Mouse (Mus musculus): ENCODE measurements around the gene Ric8a. TPM values are rescaled to one million over a fixed set of nuclear protein-coding genes. Genes with fewer than 3 reads are reported as not detected.
A peak's percentile ranks its signal among the peaks of the same experiment; 100 is the strongest.

Ric8a gene
- polyA plus RNA-seq, 1 experiment = 59.3 TPM

DNA sequence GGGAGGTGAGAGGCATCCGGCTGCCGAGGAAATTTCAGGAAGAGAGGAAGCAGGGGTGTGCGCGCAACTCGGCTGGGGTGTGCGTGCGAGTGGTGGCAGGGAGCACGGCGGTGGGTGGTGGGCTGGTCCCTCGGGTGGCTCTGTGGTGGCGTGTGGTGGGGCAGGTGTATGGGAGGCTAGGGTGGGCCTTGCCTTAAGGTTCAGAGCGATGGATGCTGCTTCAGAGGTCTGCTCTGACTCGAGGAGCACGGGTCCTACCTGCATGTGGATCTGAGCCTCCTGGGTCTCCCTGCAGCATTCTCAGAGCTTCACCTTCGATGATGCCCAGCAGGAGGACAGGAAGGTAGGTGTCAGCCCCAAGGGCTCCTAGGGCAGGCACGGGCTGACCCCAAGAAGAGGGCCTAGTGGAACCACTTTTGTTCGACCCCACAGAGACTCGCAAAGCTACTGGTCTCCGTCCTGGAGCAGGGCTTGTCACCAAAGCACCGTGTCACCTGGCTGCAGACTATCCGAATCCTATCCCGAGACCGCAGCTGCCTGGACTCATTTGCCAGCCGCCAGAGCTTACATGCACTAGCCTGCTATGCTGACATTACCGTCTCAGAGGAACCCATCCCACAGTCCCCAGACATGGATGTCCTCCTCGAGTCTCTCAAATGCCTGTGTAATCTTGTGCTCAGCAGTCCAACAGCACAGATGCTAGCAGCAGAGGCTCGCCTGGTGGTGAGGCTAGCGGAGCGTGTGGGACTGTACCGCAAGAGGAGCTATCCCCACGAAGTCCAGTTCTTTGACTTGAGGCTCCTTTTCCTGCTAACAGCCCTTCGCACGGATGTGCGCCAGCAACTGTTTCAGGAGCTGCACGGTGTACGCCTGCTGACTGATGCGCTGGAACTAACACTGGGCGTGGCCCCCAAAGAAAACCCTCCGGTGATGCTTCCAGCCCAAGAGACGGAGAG is 1.1 kb downstream of the Ric8a start, which contains the start of gene Bet1l:
TSS of gene Bet1l (minus strand) at position 28 of the 956 bp plus-strand sequence.
- H3K36me3 ChIP-seq (ENCODE audit: control insufficient read depth, insufficient read depth) = peaks cover 47% of the 10 kb centered on the region
- TF ChIP-seq CEBPB (IDR thresholded peaks at IDR 0.05; ENCODE audit: low read depth) (no peak), FOSL1 (IDR thresholded peaks at IDR 0.05; ENCODE audit: insufficient read depth, low read length, poor library complexity, severe bottlenecking) (no peak), MYOD1 (IDR thresholded peaks at IDR 0.05; ENCODE audit: control insufficient read depth, insufficient read length, low read depth) (no peak)
- H3K27me3 ChIP-seq (ENCODE audit: control insufficient read depth, insufficient read depth, insufficient read length) = no peaks in the 10 kb centered on the region
- peak within 1 kb of the TSS; percentile 71 for H3K4me3 ChIP-seq (ENCODE audit: insufficient read depth, poor library complexity, severe bottlenecking)
- peak within 1 kb of the TSS; percentile 98 for H3ac ChIP-seq (ENCODE audit: control insufficient read depth, insufficient read length, low read depth)
- H3K79me2 ChIP-seq (ENCODE audit: control insufficient read depth, insufficient read depth) = peaks cover 65% of the 10 kb centered on the region
- H3K79me3 ChIP-seq (ENCODE audit: low read depth) = peaks cover 39% of the 10 kb centered on the region

DNA sequence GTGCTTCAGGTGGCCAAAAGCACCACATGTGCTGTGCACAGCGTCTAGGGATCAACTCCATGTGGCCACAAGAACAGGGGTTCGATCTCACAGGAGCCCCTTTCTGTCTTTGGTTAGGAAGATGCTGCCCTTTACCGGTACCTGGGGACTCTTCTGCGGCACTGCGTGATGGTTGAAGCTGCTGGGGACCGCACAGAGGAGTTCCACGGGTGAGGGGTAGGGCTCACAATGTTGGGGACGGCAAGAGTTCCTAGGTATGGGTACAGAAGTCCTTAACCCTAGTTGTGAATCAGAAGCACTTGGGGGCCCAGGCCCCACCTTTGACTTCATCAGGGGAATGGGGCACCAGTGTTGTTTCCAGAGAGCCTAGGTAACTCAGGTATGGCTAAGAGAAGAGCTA is 2.0 kb downstream of the Ric8a start:
- Histone ChIP-seq H3K36me3 (ENCODE audit: control insufficient read depth, insufficient read depth) (peaks cover 47% of the 10 kb centered on the region), H3K27me3 (ENCODE audit: control insufficient read depth, insufficient read depth, insufficient read length) (no peaks in the 10 kb centered on the region), H3K4me3 (ENCODE audit: insufficient read depth, poor library complexity, severe bottlenecking) (no peak overlapping the region), H3K79me3 (ENCODE audit: low read depth) (peaks cover 38% of the 10 kb centered on the region), H3ac (ENCODE audit: control insufficient read depth, insufficient read length, low read depth) (no peak overlapping the region), H3K79me2 (ENCODE audit: control insufficient read depth, insufficient read depth) (peaks cover 63% of the 10 kb centered on the region)
- no peak for TF ChIP-seq MAX (IDR thresholded peaks at IDR 0.05)
- TF ChIP-seq FOSL1 (IDR thresholded peaks at IDR 0.05; ENCODE audit: insufficient read depth, low read length, poor library complexity, severe bottlenecking) = no peak
- no peak for TF ChIP-seq MYOD1 (IDR thresholded peaks at IDR 0.05; ENCODE audit: control insufficient read depth, insufficient read length, low read depth)
- no peak for TF ChIP-seq CEBPB (IDR thresholded peaks at IDR 0.05; ENCODE audit: low read depth)
- TF ChIP-seq USF1 (IDR thresholded peaks at IDR 0.05; ENCODE audit: low read depth) = no peak
- TF ChIP-seq CTCF (IDR thresholded peaks at IDR 0.05; ENCODE audit: control insufficient read depth, insufficient read depth, insufficient read length) = no peak

DNA sequence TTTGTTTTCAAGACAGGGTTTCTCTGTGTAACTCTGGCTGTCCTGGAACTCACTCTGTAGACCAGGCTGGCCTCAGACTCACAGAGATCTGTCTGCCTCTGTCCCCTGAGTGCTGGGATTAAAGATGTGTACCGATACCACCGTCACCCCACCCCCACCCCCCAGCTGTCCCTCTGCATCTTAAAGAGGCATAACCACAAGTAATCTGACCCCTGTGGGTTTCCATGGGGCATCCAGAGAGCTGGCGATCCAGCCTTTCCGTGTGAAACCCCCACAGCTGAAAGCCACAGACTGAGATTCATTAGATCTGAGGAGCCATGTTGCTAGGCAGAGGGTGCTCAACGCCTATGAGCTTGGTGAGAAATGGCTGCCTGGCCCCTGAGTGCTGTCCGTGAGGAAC is 3.2 kb downstream of the Ric8a start:
- H3K4me3 ChIP-seq (ENCODE audit: insufficient read depth, poor library complexity, severe bottlenecking) = no peak overlapping the region
- no peak for TF ChIP-seq MAX (IDR thresholded peaks at IDR 0.05)
- peak; percentile 90 for TF ChIP-seq MYOD1 (IDR thresholded peaks at IDR 0.05; ENCODE audit: control insufficient read depth, insufficient read length, low read depth)
- H3K79me3 ChIP-seq (ENCODE audit: low read depth) = peaks cover 30% of the 10 kb centered on the region
- H3K36me3 ChIP-seq (ENCODE audit: control insufficient read depth, insufficient read depth) = peaks cover 43% of the 10 kb centered on the region
- H3K79me2 ChIP-seq (ENCODE audit: control insufficient read depth, insufficient read depth) = peaks cover 50% of the 10 kb centered on the region
- no peak overlapping the region for H3ac ChIP-seq (ENCODE audit: control insufficient read depth, insufficient read length, low read depth)
- H3K27me3 ChIP-seq (ENCODE audit: control insufficient read depth, insufficient read depth, insufficient read length) = no peaks in the 10 kb centered on the region

DNA sequence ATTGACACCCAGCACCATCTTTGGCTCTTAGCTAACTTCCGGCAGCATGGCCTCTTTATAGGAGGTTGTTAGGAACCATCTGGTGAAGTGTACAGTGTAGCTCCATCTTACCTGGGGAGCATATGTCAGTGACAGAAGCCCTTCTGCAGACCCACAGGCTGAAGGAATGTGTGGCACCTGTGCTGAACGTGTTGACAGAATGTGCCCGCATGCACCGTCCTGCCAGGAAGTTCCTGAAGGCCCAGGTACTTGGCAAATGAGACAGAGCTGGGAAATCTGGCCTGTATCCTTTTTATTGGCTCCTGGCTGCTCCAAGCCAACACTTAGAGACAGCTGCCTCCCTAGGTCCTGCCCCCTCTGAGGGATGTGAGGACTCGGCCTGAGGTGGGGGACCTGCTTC is 4.0 kb downstream of the Ric8a start:
- Histone ChIP-seq H3K79me2 (ENCODE audit: control insufficient read depth, insufficient read depth) (peaks cover 43% of the 10 kb centered on the region), H3K36me3 (ENCODE audit: control insufficient read depth, insufficient read depth) (peaks cover 43% of the 10 kb centered on the region), H3K79me3 (ENCODE audit: low read depth) (peaks cover 22% of the 10 kb centered on the region), H3ac (ENCODE audit: control insufficient read depth, insufficient read length, low read depth) (no peak overlapping the region), H3K4me3 (ENCODE audit: insufficient read depth, poor library complexity, severe bottlenecking) (no peak overlapping the region), H3K27me3 (ENCODE audit: control insufficient read depth, insufficient read depth, insufficient read length) (no peaks in the 10 kb centered on the region)
- TF ChIP-seq CEBPB (IDR thresholded peaks at IDR 0.05; ENCODE audit: low read depth) (no peak), MYOD1 (IDR thresholded peaks at IDR 0.05; ENCODE audit: control insufficient read depth, insufficient read length, low read depth) (no peak), MAX (IDR thresholded peaks at IDR 0.05) (no peak), USF1 (IDR thresholded peaks at IDR 0.05; ENCODE audit: low read depth) (no peak), MYOG (IDR thresholded peaks at IDR 0.05; ENCODE audit: control insufficient read depth, extremely low read depth, insufficient read length) (no peak), CTCF (IDR thresholded peaks at IDR 0.05; ENCODE audit: control insufficient read depth, insufficient read depth, insufficient read length) (no peak), FOSL1 (IDR thresholded peaks at IDR 0.05; ENCODE audit: insufficient read depth, low read length, poor library complexity, severe bottlenecking) (no peak)

DNA sequence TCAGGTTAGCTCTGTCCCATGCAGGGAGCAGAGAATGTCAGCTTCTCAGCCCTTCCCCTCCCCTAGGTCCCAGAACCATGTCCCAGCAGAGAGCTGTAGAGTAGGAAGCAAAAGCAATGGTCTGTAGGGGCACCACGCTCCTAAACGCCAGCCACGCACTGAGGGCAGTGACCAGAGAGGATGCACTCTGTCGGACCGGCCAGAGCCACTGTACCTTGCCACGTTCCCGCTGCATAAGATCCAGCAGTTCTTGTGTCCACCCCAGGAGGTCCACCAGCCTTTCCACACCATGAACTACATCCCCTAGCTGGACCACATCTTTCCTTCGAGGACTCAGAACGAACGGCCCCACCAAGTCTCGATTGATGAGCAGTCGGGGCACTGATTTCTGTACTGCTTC is 8.0 kb downstream of the Ric8a start:
- Histone ChIP-seq H3K4me3 (ENCODE audit: insufficient read depth, poor library complexity, severe bottlenecking) (no peak overlapping the region), H3K79me3 (ENCODE audit: low read depth) (peaks cover 3% of the 10 kb centered on the region), H3K79me2 (ENCODE audit: control insufficient read depth, insufficient read depth) (peaks cover 15% of the 10 kb centered on the region), H3K27me3 (ENCODE audit: control insufficient read depth, insufficient read depth, insufficient read length) (no peaks in the 10 kb centered on the region), H3ac (ENCODE audit: control insufficient read depth, insufficient read length, low read depth) (no peak overlapping the region), H3K36me3 (ENCODE audit: control insufficient read depth, insufficient read depth) (peaks cover 39% of the 10 kb centered on the region)
- TF ChIP-seq MYOG (IDR thresholded peaks at IDR 0.05; ENCODE audit: control insufficient read depth, extremely low read depth, insufficient read length) = no peak
- TF ChIP-seq MYOD1 (IDR thresholded peaks at IDR 0.05; ENCODE audit: control insufficient read depth, insufficient read length, low read depth) = no peak
- no peak for TF ChIP-seq CEBPB (IDR thresholded peaks at IDR 0.05; ENCODE audit: low read depth)
- no peak for TF ChIP-seq MAX (IDR thresholded peaks at IDR 0.05)
- no peak for TF ChIP-seq CTCF (IDR thresholded peaks at IDR 0.05; ENCODE audit: control insufficient read depth, insufficient read depth, insufficient read length)
- TF ChIP-seq USF1 (IDR thresholded peaks at IDR 0.05; ENCODE audit: low read depth) = no peak
- TF ChIP-seq FOSL1 (IDR thresholded peaks at IDR 0.05; ENCODE audit: insufficient read depth, low read length, poor library complexity, severe bottlenecking) = no peak

DNA sequence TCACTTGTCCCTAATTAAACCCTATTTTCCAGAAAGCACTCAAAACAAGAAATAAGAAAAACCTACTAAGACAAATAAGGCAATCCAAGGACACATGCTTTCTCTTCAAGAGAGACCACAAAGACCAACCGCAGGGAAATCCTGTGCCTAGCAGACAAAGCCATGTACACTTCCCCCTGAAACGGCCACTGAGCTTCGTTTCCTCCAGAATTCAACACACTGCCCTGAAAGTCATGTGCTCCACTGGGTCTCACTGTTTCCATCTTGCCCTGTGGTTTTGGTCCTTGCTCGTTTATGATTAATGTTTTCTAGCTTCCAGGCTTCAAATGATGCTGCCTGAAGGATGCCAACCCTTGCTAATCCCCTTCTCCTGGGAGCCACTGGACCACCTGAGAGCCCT is 17.5 kb downstream of the Ric8a start:
- Histone ChIP-seq H3K27me3 (ENCODE audit: control insufficient read depth, insufficient read depth, insufficient read length) (no peaks in the 10 kb centered on the region), H3K79me2 (ENCODE audit: control insufficient read depth, insufficient read depth) (no peaks in the 10 kb centered on the region), H3K79me3 (ENCODE audit: low read depth) (no peaks in the 10 kb centered on the region), H3ac (ENCODE audit: control insufficient read depth, insufficient read length, low read depth) (no peak overlapping the region), H3K36me3 (ENCODE audit: control insufficient read depth, insufficient read depth) (peaks cover 6% of the 10 kb centered on the region), H3K4me3 (ENCODE audit: insufficient read depth, poor library complexity, severe bottlenecking) (no peak overlapping the region)
- no peak for TF ChIP-seq FOSL1 (IDR thresholded peaks at IDR 0.05; ENCODE audit: insufficient read depth, low read length, poor library complexity, severe bottlenecking)
- TF ChIP-seq USF1 (IDR thresholded peaks at IDR 0.05; ENCODE audit: low read depth) = no peak
- no peak for TF ChIP-seq MAX (IDR thresholded peaks at IDR 0.05)
- no peak for TF ChIP-seq CEBPB (IDR thresholded peaks at IDR 0.05; ENCODE audit: low read depth)
- TF ChIP-seq MYOD1 (IDR thresholded peaks at IDR 0.05; ENCODE audit: control insufficient read depth, insufficient read length, low read depth) = no peak
- TF ChIP-seq MYOG (IDR thresholded peaks at IDR 0.05; ENCODE audit: control insufficient read depth, extremely low read depth, insufficient read length) = no peak
